In genomic region chr4:117252351-117252750, GRCm38 (mm10) we compare ENCODE assay signal across 8 mouse cellular contexts. TPM values are rescaled to one million over a fixed set of nuclear protein-coding genes. Genes with fewer than 3 reads are reported as not detected.
DNase-seq lines count a peak whose midpoint lies in the region; ATAC-seq lines count a peak whose summit lies in the region.

No protein-coding gene starts in this region.

- no peaks in the 10 kb centered on the region for H3K27me3 ChIP-seq in kidney, embryonic 16.5 days (ENCODE audit: insufficient read depth, low read length)
- no peaks in the 10 kb centered on the region for H3K27me3 ChIP-seq in embryonic facial prominence, embryonic 14.5 days (replicated peaks; ENCODE audit: control insufficient read depth, insufficient read depth, low read length)
- H3K27me3 ChIP-seq in hindbrain, embryonic 14.5 days (ENCODE audit: control insufficient read depth, insufficient read depth, low read length), result no peaks in the 10 kb centered on the region

- peak overlapping the region; percentile 79 for H3K4me3 ChIP-seq in kidney, embryonic 16.5 days (ENCODE audit: low read length)
- H3K4me3 ChIP-seq in embryonic facial prominence, embryonic 14.5 days (ENCODE audit: low read depth, low read length), result peak overlapping the region; percentile 59
- H3K4me3 ChIP-seq in hindbrain, embryonic 14.5 days (replicated peaks; ENCODE audit: low read length), result peak overlapping the region; percentile 70

- DNase-seq in kidney, adult 11 months, result no peak
- peak; percentile 80 for DNase-seq in embryonic facial prominence, embryonic 14.5 days (ENCODE audit: low spot score)
- peak; percentile 44 for DNase-seq in hindbrain, embryonic 14.5 days (ENCODE audit: low spot score)
- DNase-seq in lung, postnatal 10 days, result peak; percentile 61
- no peak for DNase-seq in right cerebral cortex, adult 18-20 months
- no peak for DNase-seq in thymus, postnatal 36 days

- peak overlapping the region; percentile 76 for H3K9ac ChIP-seq in kidney, embryonic 16.5 days (replicated peaks; ENCODE audit: low read length)
- peak overlapping the region; percentile 68 for H3K9ac ChIP-seq in embryonic facial prominence, embryonic 14.5 days (ENCODE audit: low read depth, low read length)
- peak overlapping the region; percentile 76 for H3K9ac ChIP-seq in hindbrain, embryonic 14.5 days

- peaks cover 25% of the 10 kb centered on the region for H3K4me1 ChIP-seq in kidney, embryonic 16.5 days (ENCODE audit: insufficient read depth, low read length)
- H3K4me1 ChIP-seq in embryonic facial prominence, embryonic 14.5 days (ENCODE audit: control insufficient read depth, insufficient read depth, low read length), result peaks cover 9% of the 10 kb centered on the region
- H3K4me1 ChIP-seq in hindbrain, embryonic 14.5 days (replicated peaks; ENCODE audit: control insufficient read depth, insufficient read depth, low read length), result 0 out of 2 replicates have a peak, but pooled peaks cover 4% of the 10 kb centered on the region

- H3K4me2 ChIP-seq in kidney, embryonic 16.5 days (replicated peaks; ENCODE audit: low read depth, low read length), result peak overlapping the region; percentile 65
- peak overlapping the region; percentile 77 for H3K4me2 ChIP-seq in embryonic facial prominence, embryonic 14.5 days (ENCODE audit: low read depth, low read length)
- peak overlapping the region; percentile 55 for H3K4me2 ChIP-seq in hindbrain, embryonic 14.5 days (replicated peaks)

- no peaks in the 10 kb centered on the region for H3K36me3 ChIP-seq in kidney, embryonic 16.5 days (ENCODE audit: insufficient read depth, low read length)
- no peaks in the 10 kb centered on the region for H3K36me3 ChIP-seq in embryonic facial prominence, embryonic 14.5 days (ENCODE audit: control insufficient read depth, insufficient read depth, low read length)
- no peaks in the 10 kb centered on the region for H3K36me3 ChIP-seq in hindbrain, embryonic 14.5 days (replicated peaks; ENCODE audit: control insufficient read depth, insufficient read depth)

- peak overlapping the region; percentile 91 for H3K27ac ChIP-seq in kidney, embryonic 16.5 days (ENCODE audit: low read length)
- peak overlapping the region; percentile 88 for H3K27ac ChIP-seq in embryonic facial prominence, embryonic 14.5 days (replicated peaks; ENCODE audit: low read depth, low read length)
- peak overlapping the region; percentile 69; the same call in 1 of the 2 replicates for H3K27ac ChIP-seq in hindbrain, embryonic 14.5 days

- WGBS in kidney, embryonic 16.5 days, result 15% methylated on average over 5 of the region's 5 CpGs
- 5% methylated on average over 5 of the region's 5 CpGs for WGBS in embryonic facial prominence, embryonic 14.5 days
- 25% methylated on average over 5 of the region's 5 CpGs for WGBS in hindbrain, embryonic 14.5 days

- H3K9me3 ChIP-seq in kidney, embryonic 16.5 days (ENCODE audit: low read length), result peaks cover 4% of the 10 kb centered on the region; the same call in 1 of the 2 replicates
- H3K9me3 ChIP-seq in embryonic facial prominence, embryonic 14.5 days (ENCODE audit: control insufficient read depth, low read length), result no peaks in the 10 kb centered on the region
- H3K9me3 ChIP-seq in hindbrain, embryonic 14.5 days (ENCODE audit: control insufficient read depth, low read length), result no peaks in the 10 kb centered on the region

- peak; percentile 5; the same call in 1 of the 2 replicates for ATAC-seq in kidney, embryonic 16.5 days (ENCODE audit: low FRiP score, low TSS enrichment)
- peak; percentile 56 for ATAC-seq in embryonic facial prominence, embryonic 14.5 days (ENCODE audit: low read depth)
- peak; percentile 34; the same call in 1 of the 2 replicates for ATAC-seq in hindbrain, embryonic 14.5 days (ENCODE audit: low FRiP score)
- no peak for ATAC-seq in cerebellum, adult (ENCODE audit: insufficient number of reproducible peaks, low FRiP score, low TSS enrichment)

RNA-seq across cellular contexts. Expression of gene Armh1, which starts 0.4 kb away (rescaled TPM):
- polyA plus RNA-seq in kidney, embryonic 16.5 days (2015; fragmentation: Nextera tagmentation; extraction: Ambion mirVana), result 0.23 and 0.39 TPM in 2 replicates
- 1.3 and 1.8 TPM in 2 replicates for polyA plus RNA-seq in embryonic facial prominence, embryonic 14.5 days (2014; fragmentation: Nextera tagmentation; extraction: Ambion mirVana)
- polyA plus RNA-seq in hindbrain, embryonic 14.5 days (2014; fragmentation: Nextera tagmentation; extraction: Ambion mirVana), result 1.2 and 1.3 TPM in 2 replicates

RNA-seq across cellular contexts. Expression of gene Tmem53, which starts 0.6 kb away (rescaled TPM):
- 16.5 and 19.9 TPM in 2 replicates for polyA plus RNA-seq in kidney, embryonic 16.5 days (2015; fragmentation: Nextera tagmentation; extraction: Ambion mirVana)
- 15.5 and 21.9 TPM in 2 replicates for polyA plus RNA-seq in embryonic facial prominence, embryonic 14.5 days (2014; fragmentation: Nextera tagmentation; extraction: Ambion mirVana)
- 10.0 and 11.6 TPM in 2 replicates for polyA plus RNA-seq in hindbrain, embryonic 14.5 days (2014; fragmentation: Nextera tagmentation; extraction: Ambion mirVana)

Comparison
In these comparisons a context has a peak if more than half of its experiments do, and no peak if none do; other contexts are left out.
1. DNase-seq: peak in embryonic facial prominence, embryonic 14.5 days (single experiment), hindbrain, embryonic 14.5 days (single experiment) and lung, postnatal 10 days (single experiment); none in kidney, adult 11 months (single experiment), right cerebral cortex, adult 18-20 months (single experiment) and thymus, postnatal 36 days (0 of 2).
2. Peak in every context shown above with its lines, with median percentiles within 50 percentile points of each other: H3K27ac ChIP-seq, H3K4me2 ChIP-seq, H3K4me3 ChIP-seq and H3K9ac ChIP-seq.